16 mouse cellular contexts compared by ENCODE assay signal in the genomic region with DNA sequence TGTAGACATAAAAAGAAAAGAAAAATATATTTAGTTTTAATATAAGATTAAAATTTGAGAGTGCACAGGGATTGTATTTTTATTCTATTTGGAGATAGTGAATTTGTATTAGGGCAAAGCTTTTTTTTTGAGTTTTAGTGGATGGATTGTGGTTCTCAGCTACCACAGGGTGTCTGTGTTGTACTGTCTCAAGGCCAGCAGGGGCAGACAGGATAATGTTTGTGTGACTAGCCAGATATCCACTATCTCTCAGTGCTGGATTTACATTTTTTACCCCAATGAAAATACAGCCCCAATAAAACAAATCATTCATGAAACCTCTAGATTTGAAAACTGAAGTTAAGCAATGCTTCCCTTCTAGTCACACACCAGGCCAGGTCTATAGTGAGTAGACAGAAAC. TPM values are rescaled to one million over a fixed set of nuclear protein-coding genes. Genes with fewer than 3 reads are reported as not detected.
DNase-seq lines count a peak whose midpoint lies in the region; ATAC-seq and TF ChIP-seq lines count a peak whose summit lies in the region.
"Had no signal": no experiment of that assay in that cellular context is flagged by ENCODE, and none has a peak within 500 bp of the region (broad histone marks: within the 10 kb centered on the region; RNA-seq: fewer than 3 reads in every experiment).

No protein-coding gene starts in this region.

- intact Hi-C loops in gastrocnemius, adult 2 months (cut with DNase I): no loop called here

- no peak overlapping the region for H3K4me2 ChIP-seq in lung, embryonic 14.5 days
- H3K4me2 ChIP-seq: neural tube, embryonic 13.5 days had no signal

- TF ChIP-seq CTCF in gastrocnemius, adult 2 months (IDR thresholded peaks at IDR 0.05): peak; percentile 46
- TF ChIP-seq CTCF in lung, embryonic 14.5 days (IDR thresholded peaks at IDR 0.05; ENCODE audit: low read depth): peak; percentile 25; the same call in 1 of the 2 replicates
- peak; percentile 26; the same call in 1 of the 2 replicates for TF ChIP-seq CTCF in brain, embryonic 14.5 days (IDR thresholded peaks at IDR 0.05; ENCODE audit: borderline replicate concordance, extremely low read depth, insufficient read depth, insufficient read length)

- no peaks in the 10 kb centered on the region for H3K27me3 ChIP-seq in lung, embryonic 14.5 days (ENCODE audit: insufficient read depth, low read length)
- H3K27me3 ChIP-seq: neural tube, embryonic 13.5 days had no signal

- no peak for TF ChIP-seq POLR2A in brain, embryonic 14.5 days (IDR thresholded peaks at IDR 0.05; ENCODE audit: borderline replicate concordance, extremely low read depth, insufficient read depth, insufficient read length, poor library complexity, severe bottlenecking)

- no peak overlapping the region for H3K27ac ChIP-seq in gastrocnemius, adult 2 months
- no peak overlapping the region for H3K27ac ChIP-seq in lung, embryonic 14.5 days (ENCODE audit: low read depth)
- H3K27ac ChIP-seq: neural tube, embryonic 13.5 days had no signal

- no peak overlapping the region for H3K9ac ChIP-seq in lung, embryonic 14.5 days
- H3K9ac ChIP-seq: neural tube, embryonic 13.5 days had no signal

- ATAC-seq in lung, embryonic 14.5 days (ENCODE audit: insufficient read depth): no peak
- ATAC-seq: midbrain, embryonic 16.5 days had no signal

- H3K4me3 ChIP-seq in gastrocnemius, adult 2 months: no peak overlapping the region
- H3K4me3 ChIP-seq in lung, embryonic 14.5 days (ENCODE audit: low read depth, low read length): no peak overlapping the region
- H3K4me3 ChIP-seq: neural tube, embryonic 13.5 days had no signal

- no peaks in the 10 kb centered on the region for H3K9me3 ChIP-seq in lung, embryonic 14.5 days (ENCODE audit: low read depth, low read length)
- H3K9me3 ChIP-seq: neural tube, embryonic 13.5 days had no signal

- no peaks in the 10 kb centered on the region for H3K4me1 ChIP-seq in lung, embryonic 14.5 days (ENCODE audit: insufficient read depth)
- H3K4me1 ChIP-seq: neural tube, embryonic 13.5 days had no signal

- peaks cover 52% of the 10 kb centered on the region for H3K36me3 ChIP-seq in lung, embryonic 14.5 days (ENCODE audit: insufficient read depth)

- DNase-seq in gastrocnemius, adult 2 months: no peak
- no peak for DNase-seq in gastrocnemius, adult 18-20 months (ENCODE audit: low spot score)
- DNase-seq in lung, embryonic 14.5 days: peak; percentile 16
- DNase-seq in lung, postnatal 4 days: no peak
- DNase-seq in MN1 (ENCODE audit: low spot score): peak; percentile 19
- DNase-seq in brain, embryonic 14.5 days (ENCODE audit: low read depth): peak; percentile 17
- no peak for DNase-seq in layer of hippocampus, postnatal 36 days
- DNase-seq: adrenal gland, adult 2 months; gastrocnemius, postnatal 36 days; kidney, adult 11 months; liver; thymus, adult 18-20 months had no signal

RNA-seq across cellular contexts. Expression of a gene that starts 32.8 kb away (rescaled TPM):
- 1 to 10 TPM; 2.6 TPM for total RNA-seq in gastrocnemius, adult 2 months (2021)
- total RNA-seq in gastrocnemius, adult 18-20 months (2021): 1 to 10 TPM; 1.5 to 1.8 TPM
- polyA plus RNA-seq in lung, embryonic 14.5 days (2014; fragmentation: Nextera tagmentation; extraction: Ambion mirVana): 1.9 and 2.9 TPM in 2 replicates
- polyA plus RNA-seq in brain, embryonic 14.5 days (2012; rRNA removed): 7.1 and 7.5 TPM in 2 replicates
- 1 to 10 TPM; 3.7 to 4.3 TPM for total RNA-seq in layer of hippocampus, postnatal 36 days (2021)

RNA-seq across cellular contexts. Expression of a gene that starts 39.6 kb away (rescaled TPM):
- 10 to 100 TPM; 33.0 to 37.0 TPM for total RNA-seq in gastrocnemius, adult 2 months (2021)
- 10 to 100 TPM; 28.2 to 33.3 TPM for total RNA-seq in gastrocnemius, adult 18-20 months (2021)
- polyA plus RNA-seq in lung, embryonic 14.5 days (2014; fragmentation: Nextera tagmentation; extraction: Ambion mirVana): 74.5 and 81.2 TPM in 2 replicates
- polyA plus RNA-seq in brain, embryonic 14.5 days (2012; rRNA removed): 126 and 186 TPM in 2 replicates
- total RNA-seq in layer of hippocampus, postnatal 36 days (2021): 10 to 100 TPM; 32.2 to 36.9 TPM

RNA-seq across cellular contexts. Expression of a gene that starts 40.7 kb away (rescaled TPM):
- 1 to 10 TPM; 1.3 to 1.6 TPM for total RNA-seq in gastrocnemius, adult 2 months (2021)
- total RNA-seq in gastrocnemius, adult 18-20 months (2021): 1 to 10 TPM in 1 of 2 experiments, under 1 TPM in 1; 0.82 to 1.5 TPM
- 13.2 and 13.9 TPM in 2 replicates for polyA plus RNA-seq in lung, embryonic 14.5 days (2014; fragmentation: Nextera tagmentation; extraction: Ambion mirVana)
- polyA plus RNA-seq in brain, embryonic 14.5 days (2012; rRNA removed): 72.4 and 79.2 TPM in 2 replicates
- 100 to 1,000 TPM in 1 of 2 experiments, 10 to 100 TPM in 1; 96.4 to 103 TPM for total RNA-seq in layer of hippocampus, postnatal 36 days (2021)

RNA-seq across cellular contexts. Expression of a gene that starts 54.1 kb away (rescaled TPM):
- not detected for total RNA-seq in gastrocnemius, adult 2 months (2021)
- total RNA-seq in gastrocnemius, adult 18-20 months (2021): not detected
- polyA plus RNA-seq in lung, embryonic 14.5 days (2014; fragmentation: Nextera tagmentation; extraction: Ambion mirVana): not detected in 2 replicates
- polyA plus RNA-seq in brain, embryonic 14.5 days (2012; rRNA removed): not detected in 2 replicates
- total RNA-seq in layer of hippocampus, postnatal 36 days (2021): not detected
- total RNA-seq: adrenal gland, adult 2 months; gastrocnemius, postnatal 36 days; left cerebral cortex, postnatal 14 days had no signal
- polyA plus RNA-seq: adrenal gland, adult 2 months; large intestine, adult 2 months; midbrain, embryonic 16.5 days had no signal

Comparison
In these comparisons a context has a peak if more than half of its experiments do, and no peak if none do; other contexts are left out.
1. DNase-seq: peak in lung, embryonic 14.5 days (single experiment), MN1 (single experiment) and brain, embryonic 14.5 days (single experiment); none in gastrocnemius, adult 2 months (single experiment), gastrocnemius, adult 18-20 months (single experiment), lung, postnatal 4 days (0 of 2) and layer of hippocampus, postnatal 36 days (0 of 2).
2. RNA of a gene that starts 40.7 kb away (total RNA-seq): 96.4 to 103 TPM in layer of hippocampus, postnatal 36 days; 1.3 to 1.6 TPM in gastrocnemius, adult 2 months and 0.82 to 1.5 TPM in gastrocnemius, adult 18-20 months; every median in the first group is over 10 times any median in the second.
3. Peak in every context shown above with its lines, with median percentiles within 50 percentile points of each other: CTCF ChIP-seq.